11 mouse cellular contexts compared by ENCODE assay signal in genomic region chr4:45869021-45869815, GRCm38 (mm10). TPM values are rescaled to one million over a fixed set of nuclear protein-coding genes. Genes with fewer than 3 reads are reported as not detected.
DNase-seq lines count a peak whose midpoint lies in the region; ATAC-seq and TF ChIP-seq lines count a peak whose summit lies in the region.
"Had no signal": no experiment of that assay in that cellular context is flagged by ENCODE, and none has a peak within 500 bp of the region (broad histone marks: within the 10 kb centered on the region; RNA-seq: fewer than 3 reads in every experiment).

No protein-coding gene starts in this region.

- DNase-seq in testis, postnatal 10 days (ENCODE audit: low spot score) = no peak
- peak; percentile 29 for DNase-seq in midbrain, embryonic 10.5 days (ENCODE audit: low spot score)
- no peak for DNase-seq in cerebellum, adult 11-12 months
- DNase-seq in ovary, adult 18-20 months (ENCODE audit: low spot score) = no peak
- DNase-seq in adrenal gland, postnatal 14 days = no peak
- DNase-seq: cerebellum, adult 11 months; gastrocnemius, postnatal 36 days; liver, postnatal 0 days had no signal

- H3K9ac ChIP-seq in forebrain, embryonic 13.5 days = no peak overlapping the region
- H3K9ac ChIP-seq: liver, postnatal 0 days had no signal

- H3K27me3 ChIP-seq in testis, adult 2 months (ENCODE audit: control insufficient read depth, insufficient read depth, low read length) = no peaks in the 10 kb centered on the region
- H3K27me3 ChIP-seq in forebrain, embryonic 13.5 days = 0 out of 2 replicates have a peak, but pooled peaks cover 5% of the 10 kb centered on the region
- peaks cover 19% of the 10 kb centered on the region for H3K27me3 ChIP-seq in midbrain, embryonic 10.5 days (ENCODE audit: low read depth, poor library complexity, severe bottlenecking)

- H3K4me1 ChIP-seq in testis, adult 2 months (ENCODE audit: control insufficient read depth, insufficient read depth, low read length) = peaks cover 7% of the 10 kb centered on the region
- peaks cover 5% of the 10 kb centered on the region for H3K4me1 ChIP-seq in forebrain, embryonic 13.5 days
- H3K4me1 ChIP-seq in midbrain, embryonic 10.5 days = peaks cover 31% of the 10 kb centered on the region

- 25% methylated on average over 24 of the region's 24 CpGs for WGBS in forebrain, embryonic 13.5 days
- WGBS in midbrain, embryonic 10.5 days = 18% methylated on average over 24 of the region's 24 CpGs

- no peak overlapping the region for H3K27ac ChIP-seq in testis, adult 2 months (ENCODE audit: control insufficient read depth, insufficient read depth, low read depth, low read length)
- no peak overlapping the region for H3K27ac ChIP-seq in forebrain, embryonic 13.5 days
- H3K27ac ChIP-seq in midbrain, embryonic 10.5 days (replicated peaks) = peak overlapping the region; percentile 34; the same call in 1 of the 2 replicates

- H3K9me3 ChIP-seq in forebrain, embryonic 13.5 days (replicated peaks) = no peaks in the 10 kb centered on the region
- no peaks in the 10 kb centered on the region for H3K9me3 ChIP-seq in midbrain, embryonic 10.5 days (replicated peaks)

- H3K36me3 ChIP-seq in testis, adult 2 months (ENCODE audit: control insufficient read depth, insufficient read depth, low read length) = no peaks in the 10 kb centered on the region
- no peaks in the 10 kb centered on the region for H3K36me3 ChIP-seq in forebrain, embryonic 13.5 days (ENCODE audit: poor library complexity, severe bottlenecking)
- no peaks in the 10 kb centered on the region for H3K36me3 ChIP-seq in midbrain, embryonic 10.5 days

- no peak for ATAC-seq in forebrain, embryonic 13.5 days
- ATAC-seq: liver, postnatal 0 days had no signal

- peak overlapping the region; percentile 61 for H3K4me3 ChIP-seq in testis, adult 2 months (ENCODE audit: control insufficient read depth, low read depth, low read length)
- H3K4me3 ChIP-seq in forebrain, embryonic 13.5 days = no peak overlapping the region
- peak overlapping the region; percentile 27 for H3K4me3 ChIP-seq in midbrain, embryonic 10.5 days

- H3K4me2 ChIP-seq in forebrain, embryonic 13.5 days = peak overlapping the region; percentile 12; the same call in 1 of the 2 replicates

- TF ChIP-seq CTCF in testis, adult 2 months (IDR thresholded peaks at IDR 0.05; ENCODE audit: control insufficient read depth, insufficient read depth, insufficient replicate concordance, low read depth, low read length) = no peak

- TF ChIP-seq POLR2A in testis, adult 2 months (IDR thresholded peaks at IDR 0.05; ENCODE audit: control insufficient read depth, low read depth, low read length) = no peak

RNA-seq across cellular contexts. Expression of gene Stra6l, which starts 20.8 kb away (rescaled TPM):
- polyA plus RNA-seq in testis, adult 2 months (2012; rRNA removed) = 0.48 and 0.52 TPM in 2 replicates
- polyA plus RNA-seq in forebrain, embryonic 13.5 days (2015; fragmentation: Nextera tagmentation; extraction: Ambion mirVana) = 1.1 and 1.5 TPM in 2 replicates
- 0.11 and 0.17 TPM in 2 replicates for polyA plus RNA-seq in midbrain, embryonic 10.5 days (2016; fragmentation: Nextera tagmentation; extraction: Ambion mirVana)
- 0.56 and 7.0 TPM in 2 replicates for total RNA-seq in adrenal gland, postnatal 14 days (2021)
- total RNA-seq: gastrocnemius, postnatal 36 days had no signal

RNA-seq across cellular contexts. Expression of gene Ccdc180, which starts 20.9 kb away (rescaled TPM):
- polyA plus RNA-seq in testis, adult 2 months (2012; rRNA removed) = 15.6 and 15.9 TPM in 2 replicates
- polyA plus RNA-seq in forebrain, embryonic 13.5 days (2015; fragmentation: Nextera tagmentation; extraction: Ambion mirVana) = 0.25 and 0.52 TPM in 2 replicates
- 0.02 TPM in 1 of 2 replicates, not detected in the other for polyA plus RNA-seq in midbrain, embryonic 10.5 days (2016; fragmentation: Nextera tagmentation; extraction: Ambion mirVana)
- 0.23 and 0.33 TPM in 2 replicates for total RNA-seq in adrenal gland, postnatal 14 days (2021)
- total RNA-seq: gastrocnemius, postnatal 36 days had no signal
- polyA plus RNA-seq: large intestine, adult 2 months had no signal

RNA-seq across cellular contexts. Expression of gene Igfbpl1, which starts 42.5 kb away (rescaled TPM):
- 0.24 and 0.25 TPM in 2 replicates for polyA plus RNA-seq in testis, adult 2 months (2012; rRNA removed)
- polyA plus RNA-seq in forebrain, embryonic 13.5 days (2015; fragmentation: Nextera tagmentation; extraction: Ambion mirVana) = 78.5 and 86.8 TPM in 2 replicates
- 13.8 and 23.1 TPM in 2 replicates for polyA plus RNA-seq in midbrain, embryonic 10.5 days (2016; fragmentation: Nextera tagmentation; extraction: Ambion mirVana)
- total RNA-seq in adrenal gland, postnatal 14 days (2021) = not detected in 2 replicates
- total RNA-seq: gastrocnemius, postnatal 36 days had no signal
- polyA plus RNA-seq: liver, postnatal 0 days had no signal

Comparison
In these comparisons a context has a peak if more than half of its experiments do, and no peak if none do; other contexts are left out.
1. RNA of gene Ccdc180, which starts 20.9 kb away (polyA plus RNA-seq): 15.6 to 15.9 TPM in testis, adult 2 months; 0.25 to 0.52 TPM in forebrain, embryonic 13.5 days and 0.02 TPM in midbrain, embryonic 10.5 days; every median in the first group is over 10 times any median in the second.
2. RNA of gene Igfbpl1, which starts 42.5 kb away (polyA plus RNA-seq): 78.5 to 86.8 TPM in forebrain, embryonic 13.5 days and 13.8 to 23.1 TPM in midbrain, embryonic 10.5 days; 0.24 to 0.25 TPM in testis, adult 2 months; every median in the first group is over 10 times any median in the second.